Mouse (Mus musculus): ENCODE data around the gene Pqlc2. TPM values are rescaled to one million over a fixed set of nuclear protein-coding genes. Genes with fewer than 3 reads are reported as not detected.
A peak's percentile ranks its signal among the peaks of the same experiment; 100 is the strongest.

Gene Pqlc2
- polyA plus RNA-seq, 1 experiment = 21.7 TPM

DNA sequence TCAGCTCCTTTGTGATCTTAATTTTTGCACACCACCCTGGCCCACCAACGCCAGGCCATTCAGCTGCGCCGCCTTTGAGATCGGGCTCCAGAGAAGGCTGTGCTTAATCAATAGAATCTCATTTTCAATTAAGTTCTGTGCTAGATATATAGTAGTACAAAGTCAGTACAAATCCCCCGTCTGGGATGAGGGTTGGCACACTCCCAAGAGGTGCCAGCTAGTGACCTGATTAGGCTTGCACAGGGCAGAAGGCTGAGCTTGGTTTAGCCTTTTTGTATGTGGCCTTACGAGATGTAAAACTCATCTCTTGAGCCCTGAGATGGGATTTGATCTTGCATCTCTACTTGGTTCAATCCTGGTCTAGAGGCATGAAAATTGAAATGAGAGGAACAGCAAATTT lies 47.5 kb downstream of the Pqlc2 start:
- no peak for TF ChIP-seq POLR2A (IDR thresholded peaks at IDR 0.05; ENCODE audit: borderline replicate concordance, extremely low read depth, insufficient read depth, insufficient read length, poor library complexity, severe bottlenecking)
- no peak for DNase-seq (ENCODE audit: low read depth)

DNA sequence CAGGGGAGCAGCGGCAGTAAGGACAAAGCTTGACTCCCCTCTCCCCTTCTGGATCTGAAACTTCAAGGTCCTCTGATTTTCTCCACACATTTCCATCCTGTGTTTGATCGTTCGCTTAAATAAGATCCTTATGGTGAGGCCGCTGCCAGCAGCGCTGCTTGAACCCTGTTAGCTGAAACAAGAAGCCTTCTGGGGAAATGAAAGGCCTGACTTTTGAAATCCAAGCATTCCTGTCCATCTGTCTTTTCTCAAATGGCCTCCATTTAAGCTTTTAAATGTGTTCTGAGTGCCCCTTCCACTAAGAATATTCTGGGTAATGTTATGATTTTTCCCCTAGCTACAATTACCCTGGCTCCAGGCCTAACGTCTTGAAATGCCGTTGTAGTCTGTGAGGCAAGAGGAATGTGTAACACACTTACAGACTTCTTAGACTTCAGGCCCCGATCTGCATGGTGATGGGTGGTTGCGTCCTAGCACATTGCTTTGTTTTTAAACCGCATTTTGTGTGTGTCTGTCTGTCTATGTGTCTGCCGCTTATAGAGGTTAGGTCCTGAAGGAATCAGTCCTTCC lies 51.1 kb downstream of the Pqlc2 start:
- TF ChIP-seq POLR2A (IDR thresholded peaks at IDR 0.05; ENCODE audit: borderline replicate concordance, extremely low read depth, insufficient read depth, insufficient read length, poor library complexity, severe bottlenecking) (no peak), CTCF (IDR thresholded peaks at IDR 0.05; ENCODE audit: borderline replicate concordance, extremely low read depth, insufficient read depth, insufficient read length) (no peak)
- no peak for DNase-seq (ENCODE audit: low read depth)

DNA sequence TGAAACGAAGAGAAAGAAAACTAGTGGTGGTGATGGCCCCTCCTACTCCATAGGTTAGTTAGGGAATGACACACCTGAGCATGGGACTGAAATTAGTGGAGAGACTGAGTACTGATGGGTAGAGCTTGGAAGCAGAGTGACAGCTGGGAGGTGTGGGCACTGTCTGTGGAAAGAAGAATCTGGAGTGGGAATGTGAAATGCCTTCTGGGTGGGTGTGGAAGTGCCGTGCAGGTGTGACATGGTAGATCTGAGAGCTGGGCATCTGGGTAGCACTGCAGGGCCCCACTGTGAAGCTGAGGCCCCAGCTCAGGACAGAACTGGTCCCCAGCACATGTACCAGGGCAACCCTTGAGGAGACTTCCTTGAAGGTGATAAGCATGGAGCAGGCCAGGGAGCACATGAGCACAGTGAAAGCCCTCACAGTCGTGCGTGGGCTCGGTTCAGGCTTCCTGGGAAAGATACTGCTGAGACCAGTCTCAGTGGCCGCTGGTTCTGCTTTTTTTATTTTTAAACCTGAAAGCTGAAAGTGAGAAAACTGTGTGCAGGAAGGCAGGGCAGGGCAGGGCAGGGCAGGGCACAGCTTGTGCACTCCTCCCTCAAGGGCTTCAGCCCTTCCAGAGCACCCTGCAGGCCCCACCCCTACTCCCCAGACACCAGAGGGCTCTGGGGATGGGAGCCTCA lies 51.7 kb downstream of the Pqlc2 start:
- TF ChIP-seq POLR2A (IDR thresholded peaks at IDR 0.05; ENCODE audit: borderline replicate concordance, extremely low read depth, insufficient read depth, insufficient read length, poor library complexity, severe bottlenecking) (no peak), CTCF (IDR thresholded peaks at IDR 0.05; ENCODE audit: borderline replicate concordance, extremely low read depth, insufficient read depth, insufficient read length) (no peak)
- DNase-seq (ENCODE audit: low read depth) = no peak

DNA sequence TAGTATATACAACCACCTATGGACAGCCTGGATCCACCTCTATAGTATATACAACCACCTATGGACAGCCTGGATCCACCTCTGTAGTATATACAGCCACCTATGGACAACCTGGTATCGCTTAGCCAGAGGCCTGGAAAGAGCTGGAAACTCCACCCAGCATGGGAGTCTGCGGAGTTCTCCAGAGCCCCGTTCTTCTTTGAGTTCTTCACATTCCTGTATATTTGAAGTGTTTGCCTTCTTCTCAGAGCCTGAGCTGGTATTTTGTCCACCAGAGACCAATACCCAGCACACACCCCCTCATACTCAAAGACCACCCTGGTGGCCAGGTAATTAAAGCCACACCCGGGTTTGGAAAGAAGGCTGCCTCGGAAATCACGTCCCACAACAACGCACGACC lies 53.8 kb downstream of the Pqlc2 start:
- TF ChIP-seq CTCF (IDR thresholded peaks at IDR 0.05; ENCODE audit: borderline replicate concordance, extremely low read depth, insufficient read depth, insufficient read length) = no peak
- no peak for TF ChIP-seq POLR2A (IDR thresholded peaks at IDR 0.05; ENCODE audit: borderline replicate concordance, extremely low read depth, insufficient read depth, insufficient read length, poor library complexity, severe bottlenecking)
- no peak for DNase-seq (ENCODE audit: low read depth)

DNA sequence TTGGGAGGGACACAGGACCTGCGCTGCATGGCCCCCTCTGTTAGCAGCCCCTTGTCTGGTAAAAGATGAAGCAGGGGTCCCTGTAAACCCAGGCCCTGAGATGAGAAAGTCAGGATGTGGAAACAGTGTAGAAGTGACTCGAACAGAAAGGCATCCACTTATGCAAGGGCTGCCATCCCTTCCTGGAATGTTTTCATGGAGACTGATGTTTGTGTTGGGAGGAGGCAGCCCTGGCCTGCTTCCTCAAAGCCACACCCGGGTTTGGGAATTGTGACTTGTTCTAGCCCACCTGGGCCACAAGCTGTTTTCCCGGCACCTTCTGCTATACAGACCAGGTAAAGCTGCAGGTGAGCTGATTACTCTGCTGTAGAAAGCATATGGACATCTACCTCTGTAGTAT lies 54.4 kb downstream of the Pqlc2 start:
- TF ChIP-seq POLR2A (IDR thresholded peaks at IDR 0.05; ENCODE audit: borderline replicate concordance, extremely low read depth, insufficient read depth, insufficient read length, poor library complexity, severe bottlenecking) (no peak), CTCF (IDR thresholded peaks at IDR 0.05; ENCODE audit: borderline replicate concordance, extremely low read depth, insufficient read depth, insufficient read length) (no peak)
- DNase-seq (ENCODE audit: low read depth) = no peak

DNA sequence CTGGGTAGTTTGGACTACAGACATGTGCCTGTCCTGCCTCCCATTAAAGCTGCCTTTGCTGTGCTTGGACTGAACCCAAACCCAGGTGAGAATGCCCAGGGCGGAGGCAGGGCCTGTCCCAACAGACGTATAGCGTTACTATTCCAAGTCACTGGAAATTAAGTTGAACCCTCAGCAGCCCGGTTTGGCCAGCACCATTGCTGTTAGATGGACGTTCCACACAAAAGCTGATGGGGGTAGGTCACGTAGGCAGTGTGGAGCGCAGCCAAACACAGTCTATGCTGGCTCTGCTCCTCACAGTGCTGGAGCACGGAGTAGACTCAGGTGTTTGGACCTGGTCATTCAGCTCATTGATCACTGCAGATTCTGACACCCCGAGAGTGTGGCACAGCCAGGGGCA lies 57.3 kb downstream of the Pqlc2 start:
- no peak for DNase-seq (ENCODE audit: low read depth)
- TF ChIP-seq CTCF (IDR thresholded peaks at IDR 0.05; ENCODE audit: borderline replicate concordance, extremely low read depth, insufficient read depth, insufficient read length) = no peak
- TF ChIP-seq POLR2A (IDR thresholded peaks at IDR 0.05; ENCODE audit: borderline replicate concordance, extremely low read depth, insufficient read depth, insufficient read length, poor library complexity, severe bottlenecking) = no peak

DNA sequence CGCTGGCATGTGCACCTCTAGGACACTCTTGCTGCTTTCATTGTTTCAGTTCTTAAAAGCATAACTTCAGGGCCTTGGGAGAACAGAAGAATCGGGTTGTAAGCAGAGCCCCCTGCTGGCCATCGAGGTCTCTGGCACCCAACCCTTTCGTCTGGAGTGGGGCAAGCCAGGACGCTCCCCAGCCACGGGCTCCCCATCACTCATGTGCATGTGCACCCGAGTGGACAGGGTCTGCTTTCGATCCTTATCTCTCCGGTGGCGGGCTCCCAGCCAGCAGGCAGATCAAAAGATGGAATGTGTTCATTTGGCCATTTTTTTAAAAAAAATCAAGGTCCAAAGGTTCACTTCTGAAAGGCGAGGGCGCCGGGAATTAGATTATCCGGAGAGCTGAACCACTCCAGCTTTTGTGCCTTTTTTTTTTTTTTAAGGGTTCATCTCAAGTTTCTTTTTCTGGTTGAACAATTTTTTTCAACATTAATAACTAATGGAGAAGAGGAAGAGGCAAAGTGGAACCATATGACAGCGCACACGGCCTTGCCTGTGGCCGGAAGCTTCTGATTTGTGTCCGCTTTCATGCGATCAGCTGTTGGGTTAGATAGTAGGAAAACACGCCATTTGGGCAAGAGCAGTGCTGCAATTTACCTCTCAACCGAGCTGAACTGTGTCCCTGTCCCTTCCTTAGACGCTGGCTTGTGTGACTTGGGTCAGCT lies 58.3 kb downstream of the Pqlc2 start:
- TF ChIP-seq CTCF (IDR thresholded peaks at IDR 0.05; ENCODE audit: borderline replicate concordance, extremely low read depth, insufficient read depth, insufficient read length) (peak; percentile 87), POLR2A (IDR thresholded peaks at IDR 0.05; ENCODE audit: borderline replicate concordance, extremely low read depth, insufficient read depth, insufficient read length, poor library complexity, severe bottlenecking) (no peak)

DNA sequence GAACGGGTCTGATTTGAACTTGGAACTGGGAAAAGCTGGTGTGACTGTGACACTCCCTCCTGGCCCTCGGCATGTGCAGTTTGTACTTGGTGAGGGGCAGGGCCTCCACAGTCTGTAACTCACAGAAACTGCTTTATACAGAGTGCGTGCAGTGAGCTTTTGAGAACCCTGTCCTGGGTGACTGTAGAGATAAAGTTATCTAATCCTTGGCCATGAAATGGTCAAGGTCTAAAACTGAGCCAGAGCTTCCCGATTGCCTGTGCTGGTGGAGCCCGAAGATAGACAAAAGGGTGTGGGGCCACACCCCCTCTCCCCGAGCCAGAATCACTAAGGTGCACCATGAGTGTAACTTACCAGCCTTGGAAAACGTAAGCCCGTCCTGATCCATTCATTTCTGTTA lies 59.6 kb downstream of the Pqlc2 start:
- no peak for DNase-seq (ENCODE audit: low read depth)
- TF ChIP-seq POLR2A (IDR thresholded peaks at IDR 0.05; ENCODE audit: borderline replicate concordance, extremely low read depth, insufficient read depth, insufficient read length, poor library complexity, severe bottlenecking) = no peak
- TF ChIP-seq CTCF (IDR thresholded peaks at IDR 0.05; ENCODE audit: borderline replicate concordance, extremely low read depth, insufficient read depth, insufficient read length) = no peak

More for the DNA sequence above, 58.3 kb downstream of the Pqlc2 start:
- peak; percentile 76 for DNase-seq (ENCODE audit: low read depth)

DNA sequence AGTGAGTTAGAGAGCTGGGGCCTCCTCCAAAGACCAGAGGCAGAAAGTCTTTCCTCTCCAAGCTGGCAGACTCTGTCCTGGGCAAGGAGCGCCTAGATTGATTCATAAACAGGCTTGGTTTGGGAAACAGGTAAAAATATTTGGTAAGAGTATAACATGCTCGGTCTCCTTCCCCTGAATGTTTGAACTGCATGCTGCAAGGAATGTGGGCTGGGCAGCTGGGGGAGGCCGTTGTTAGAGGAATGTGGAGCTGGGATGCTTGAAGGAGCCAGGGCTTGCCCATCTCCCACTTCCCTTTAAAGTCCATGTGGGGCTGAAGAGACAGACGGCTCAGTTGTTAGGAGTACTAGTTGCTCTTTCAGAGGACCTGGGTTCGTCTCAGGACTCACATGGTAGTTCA lies 60.5 kb downstream of the Pqlc2 start:
- no peak for DNase-seq (ENCODE audit: low read depth)
- TF ChIP-seq POLR2A (IDR thresholded peaks at IDR 0.05; ENCODE audit: borderline replicate concordance, extremely low read depth, insufficient read depth, insufficient read length, poor library complexity, severe bottlenecking) = no peak
- TF ChIP-seq CTCF (IDR thresholded peaks at IDR 0.05; ENCODE audit: borderline replicate concordance, extremely low read depth, insufficient read depth, insufficient read length) = no peak

DNA sequence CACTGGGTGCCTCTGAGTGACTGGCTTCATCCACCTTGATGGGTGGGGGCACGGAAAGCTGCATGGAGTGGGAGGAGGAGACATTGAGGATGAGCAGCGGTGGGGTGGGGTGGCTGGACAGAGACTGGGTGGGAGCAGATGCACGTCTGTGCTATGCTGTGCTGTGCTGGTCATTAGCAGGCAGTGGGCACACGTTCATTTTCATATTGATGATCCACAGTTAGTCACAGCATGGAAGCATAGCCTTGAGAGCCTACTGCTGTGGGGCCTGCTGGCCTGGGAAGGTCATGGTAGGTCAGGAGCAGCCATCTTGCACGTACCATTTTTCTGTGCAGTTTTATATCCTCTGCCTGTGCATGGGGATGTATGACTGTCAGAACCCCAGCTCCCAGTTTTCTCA lies 61.8 kb downstream of the Pqlc2 start:
- DNase-seq (ENCODE audit: low read depth) = no peak
- TF ChIP-seq CTCF (IDR thresholded peaks at IDR 0.05; ENCODE audit: borderline replicate concordance, extremely low read depth, insufficient read depth, insufficient read length) (no peak), POLR2A (IDR thresholded peaks at IDR 0.05; ENCODE audit: borderline replicate concordance, extremely low read depth, insufficient read depth, insufficient read length, poor library complexity, severe bottlenecking) (no peak)

DNA sequence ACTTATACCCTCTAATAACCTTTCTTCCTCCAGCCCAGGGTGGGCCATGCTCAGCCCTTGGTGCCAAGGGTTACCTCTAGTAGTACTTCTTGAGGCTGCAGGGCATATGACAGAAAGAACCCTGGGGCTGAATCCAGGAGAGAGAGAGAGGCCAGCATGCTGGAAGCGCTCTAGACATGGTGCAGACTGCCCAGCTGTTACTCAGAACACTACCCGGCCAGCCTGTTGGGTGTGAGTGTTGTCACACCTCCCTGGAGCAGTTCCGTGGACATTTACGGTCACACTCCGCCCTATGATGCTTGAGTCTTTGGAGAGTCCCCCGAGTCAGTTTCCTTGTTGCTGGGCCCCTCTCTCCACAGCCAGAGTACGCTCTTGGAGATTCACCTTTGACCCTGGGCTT lies 62.5 kb downstream of the Pqlc2 start:
- DNase-seq (ENCODE audit: low read depth) = no peak
- TF ChIP-seq POLR2A (IDR thresholded peaks at IDR 0.05; ENCODE audit: borderline replicate concordance, extremely low read depth, insufficient read depth, insufficient read length, poor library complexity, severe bottlenecking) (no peak), CTCF (IDR thresholded peaks at IDR 0.05; ENCODE audit: borderline replicate concordance, extremely low read depth, insufficient read depth, insufficient read length) (no peak)
